Mouse (Mus musculus) erythroid progenitor cell, adult 5-6 weeks (primary cell): ENCODE data around the gene AC109138.7. TPM values are rescaled to one million over a fixed set of nuclear protein-coding genes. Genes with fewer than 3 reads are reported as not detected.
"Not testable (repeated sequence)": the region's sequence is repeated elsewhere in the genome, so short reads cannot be mapped to it uniquely, and the experiment has no call there.

Source experiments
- ATAC-seq: replicated peaks from 2 replicates; pipeline ENCODE4 v1.8.0; 2016; ENCODE audit warnings: moderate number of reproducible peaks, mild to moderate bottlenecking, moderate TSS enrichment, inconsistent platforms; ENCODE audit not compliant: poor library complexity, low FRiP score, severe bottlenecking
- total RNA-seq, 2 experiments: library from RNA; stranded (forward) in 1 of 2; stranded (reverse) in 1 of 2; fragments of 150-400 nt in 1 of 2; fragments of 186-747, 209-891 nt in 1 of 2; gene quantifications; 2 replicates each; pipeline versions ENCODE4 v1.2.3 to v1.2.4; 2015 to 2017; ENCODE audit warnings: low replicate concordance in 2 of 2

The AC109138.7 gene
- total RNA-seq, 2 experiments from 2014 or later: not detected

DNA sequence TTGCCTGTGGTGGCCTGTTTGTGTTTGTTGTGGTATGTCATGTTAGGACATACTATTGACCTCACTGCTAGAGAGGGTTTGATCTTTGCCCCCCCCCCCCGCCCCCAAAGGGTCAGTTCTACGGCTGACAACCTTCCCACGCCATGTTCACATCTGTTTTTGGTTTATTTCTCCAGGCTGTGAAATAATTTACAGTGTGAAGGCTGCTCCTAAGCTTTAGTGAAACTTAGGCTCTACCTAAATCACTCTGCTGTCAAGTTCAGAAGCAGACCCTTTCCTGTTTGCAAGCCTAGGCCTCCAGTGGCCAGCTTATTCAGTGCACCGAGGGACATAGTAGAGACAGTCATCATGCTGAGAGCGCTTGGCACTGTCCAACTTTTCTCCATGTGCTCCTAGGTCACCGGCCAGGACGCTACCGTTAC is 26.1 kb downstream of the AC109138.7 start:
- no peak for ATAC-seq

DNA sequence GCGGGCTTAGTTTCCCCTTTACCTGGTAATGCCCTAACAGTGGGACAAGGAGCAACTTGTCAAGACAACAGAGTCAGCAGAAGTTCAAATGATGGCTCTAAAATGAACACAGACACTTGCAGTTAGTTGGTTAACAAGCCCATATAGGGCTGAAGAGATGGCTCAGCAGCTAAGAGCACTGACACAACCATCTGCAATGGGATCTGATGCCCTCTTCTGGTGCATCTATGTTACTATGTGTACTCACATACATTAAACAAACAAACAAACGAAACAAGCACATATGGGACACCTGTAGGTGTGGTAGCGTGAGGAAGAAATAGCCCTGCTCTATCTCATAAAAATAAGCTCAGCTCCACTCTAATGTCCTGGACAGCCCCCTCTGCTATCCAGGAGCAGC is 28.3 kb downstream of the AC109138.7 start:
- 0 out of 2 replicates have a peak, but pooled peaks have one; percentile 42 for ATAC-seq

DNA sequence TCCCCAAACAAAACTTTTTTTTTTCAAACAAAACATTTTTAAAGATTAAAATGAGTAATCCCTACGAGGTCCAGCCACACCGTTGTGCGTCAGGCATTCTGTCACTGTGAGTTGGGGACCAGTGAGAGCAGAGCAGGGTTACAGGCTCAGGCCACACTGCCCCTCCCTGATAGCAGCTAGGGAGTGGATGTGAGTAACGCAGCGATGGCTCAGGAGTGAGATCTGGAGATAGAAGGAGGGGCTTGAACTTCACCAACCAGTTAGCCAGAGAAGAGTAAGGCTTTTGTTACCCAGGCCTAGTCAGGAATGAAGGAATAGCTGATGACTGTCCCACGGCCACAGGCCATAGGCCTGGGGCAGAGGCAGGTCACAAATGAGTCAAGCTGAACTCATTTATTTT is 30.6 kb downstream of the AC109138.7 start:
- no peak for ATAC-seq

DNA sequence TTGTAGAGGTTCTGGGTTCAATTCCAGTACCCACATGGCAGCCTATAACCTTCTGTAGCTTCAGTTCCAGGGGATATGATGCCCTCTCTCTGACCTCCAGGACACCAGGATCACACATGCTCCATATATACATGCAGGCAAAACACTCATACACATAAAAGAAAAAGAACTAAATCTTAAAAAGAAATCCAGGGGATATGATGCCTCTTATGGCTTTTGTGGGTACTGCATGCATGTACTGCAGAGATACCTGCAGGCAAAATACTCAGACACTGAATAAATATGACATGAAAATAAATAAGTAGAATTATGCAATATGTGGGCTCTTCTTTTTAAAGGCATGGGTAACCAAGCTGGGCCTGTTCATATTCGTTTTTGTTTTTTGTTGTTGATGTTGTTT is 32.9 kb downstream of the AC109138.7 start:
- 0 out of 2 replicates have a peak, but pooled peaks have one; percentile 42 for ATAC-seq

DNA sequence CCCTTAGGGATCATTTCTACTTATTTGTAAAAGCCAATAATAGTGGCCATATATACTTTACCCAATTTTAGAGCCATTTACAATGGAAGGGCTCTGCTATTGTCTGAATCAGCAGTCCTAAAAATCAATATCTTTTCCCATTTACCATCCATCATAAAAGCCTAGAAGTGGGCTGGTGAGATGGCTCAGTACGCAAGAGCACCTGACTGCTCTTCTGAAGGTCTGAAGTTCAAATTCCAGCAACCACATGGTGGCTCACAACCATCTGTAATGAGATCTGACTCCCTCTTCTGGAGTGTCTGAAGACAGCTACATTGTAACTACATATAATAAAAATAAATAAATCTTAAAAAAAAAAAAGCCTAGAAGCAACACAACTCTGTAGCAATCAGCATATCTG is 34.5 kb downstream of the AC109138.7 start:
- ATAC-seq: not testable (repeated sequence)

DNA sequence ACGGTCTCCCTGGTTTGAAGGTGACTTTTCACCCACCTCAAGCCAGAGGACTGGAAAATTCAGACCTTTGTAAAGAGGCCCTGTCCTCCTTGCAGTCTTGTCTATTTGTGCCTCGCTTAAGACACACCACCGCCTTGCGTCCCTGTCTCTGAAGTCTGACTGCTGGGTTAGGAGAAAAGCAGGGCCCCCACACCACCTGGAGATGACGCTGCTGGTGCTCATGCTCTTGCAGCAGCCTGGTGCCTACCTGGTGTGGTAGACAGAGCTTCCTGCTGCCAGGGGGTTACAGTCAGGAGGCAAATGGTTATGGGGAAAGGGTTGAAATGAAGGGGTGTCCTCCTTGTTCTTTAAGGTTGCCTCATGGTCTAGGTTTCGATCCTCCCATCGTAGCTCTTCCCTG is 40.1 kb downstream of the AC109138.7 start:
- no peak for ATAC-seq

DNA sequence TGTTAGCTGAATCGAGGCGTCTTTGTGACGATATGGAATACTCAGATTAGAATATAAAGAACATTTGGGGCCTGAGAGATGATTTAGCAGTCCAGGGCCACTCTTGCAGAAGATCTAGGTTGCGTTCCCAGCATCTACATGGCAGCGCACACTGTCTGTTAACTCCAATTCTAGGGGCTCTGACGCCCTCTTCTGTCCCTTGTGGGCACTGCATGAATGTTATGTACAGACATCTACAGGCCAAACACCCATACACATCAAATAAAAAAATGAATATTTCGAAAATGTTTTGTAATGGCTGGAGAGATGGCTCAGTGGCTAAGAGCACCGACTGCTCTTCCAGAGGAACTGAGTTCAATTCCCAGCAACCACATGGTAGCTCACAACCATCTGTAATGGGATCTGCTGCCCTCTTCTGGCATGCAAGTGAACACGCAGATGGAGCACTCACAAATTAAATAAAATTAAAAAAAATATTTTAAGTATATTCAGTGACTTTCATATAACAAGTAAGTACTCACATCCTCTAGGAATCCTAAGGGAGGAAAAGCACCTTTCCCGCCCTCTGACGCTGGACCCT is 41.5 kb downstream of the AC109138.7 start:
- ATAC-seq: no peak

DNA sequence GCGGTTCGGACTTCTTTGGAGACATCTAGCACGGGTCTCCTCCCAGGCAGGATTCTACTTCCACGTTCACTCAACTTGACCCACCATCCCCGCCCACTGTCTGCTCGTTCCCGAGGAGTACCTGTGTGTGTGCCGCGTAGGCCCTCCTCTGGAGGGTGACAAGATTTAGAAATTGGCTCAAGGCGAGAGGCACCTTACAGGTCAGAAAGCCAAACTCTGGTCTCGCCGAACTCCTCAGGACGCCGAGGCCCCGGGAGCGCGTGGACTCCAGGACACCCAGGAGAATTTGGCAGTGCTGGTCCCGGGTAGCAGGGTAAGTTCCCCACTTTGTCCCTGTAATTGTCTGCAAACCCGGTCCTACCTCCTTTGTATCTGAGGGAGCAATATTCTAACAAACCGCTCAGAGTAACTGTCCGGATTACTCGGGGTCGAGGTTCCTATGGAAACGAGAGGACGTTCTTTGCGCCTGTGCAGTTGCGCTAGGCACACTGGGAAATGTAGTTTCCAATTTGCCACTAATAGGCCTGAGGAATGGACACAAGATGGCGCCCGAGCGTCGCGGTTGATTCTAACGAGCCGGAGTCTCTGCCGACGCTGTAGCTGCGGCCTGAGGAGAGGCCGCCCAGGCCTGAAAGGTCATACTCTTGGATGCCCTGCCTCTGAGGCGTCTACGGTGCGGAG is 43.2 kb downstream of the AC109138.7 start:
- ATAC-seq: peak; percentile 91

DNA sequence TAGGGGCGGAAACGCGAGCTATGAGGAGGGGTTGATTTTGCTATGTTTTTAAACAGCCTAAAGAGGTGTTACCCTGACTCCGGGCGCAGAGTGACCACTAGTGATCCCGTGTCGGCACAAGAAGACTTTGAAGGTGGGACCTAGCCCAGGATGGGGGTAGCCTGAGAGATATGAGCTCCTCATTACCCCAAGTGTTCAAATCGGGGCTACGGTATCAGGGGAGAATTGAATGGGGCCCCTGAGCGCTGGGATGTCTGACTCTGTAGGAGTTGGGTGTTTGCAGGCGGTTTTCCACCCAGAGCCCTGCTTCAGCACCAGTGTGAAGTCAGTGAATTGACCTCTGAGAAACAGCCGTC is 43.7 kb downstream of the AC109138.7 start:
- ATAC-seq: no peak

DNA sequence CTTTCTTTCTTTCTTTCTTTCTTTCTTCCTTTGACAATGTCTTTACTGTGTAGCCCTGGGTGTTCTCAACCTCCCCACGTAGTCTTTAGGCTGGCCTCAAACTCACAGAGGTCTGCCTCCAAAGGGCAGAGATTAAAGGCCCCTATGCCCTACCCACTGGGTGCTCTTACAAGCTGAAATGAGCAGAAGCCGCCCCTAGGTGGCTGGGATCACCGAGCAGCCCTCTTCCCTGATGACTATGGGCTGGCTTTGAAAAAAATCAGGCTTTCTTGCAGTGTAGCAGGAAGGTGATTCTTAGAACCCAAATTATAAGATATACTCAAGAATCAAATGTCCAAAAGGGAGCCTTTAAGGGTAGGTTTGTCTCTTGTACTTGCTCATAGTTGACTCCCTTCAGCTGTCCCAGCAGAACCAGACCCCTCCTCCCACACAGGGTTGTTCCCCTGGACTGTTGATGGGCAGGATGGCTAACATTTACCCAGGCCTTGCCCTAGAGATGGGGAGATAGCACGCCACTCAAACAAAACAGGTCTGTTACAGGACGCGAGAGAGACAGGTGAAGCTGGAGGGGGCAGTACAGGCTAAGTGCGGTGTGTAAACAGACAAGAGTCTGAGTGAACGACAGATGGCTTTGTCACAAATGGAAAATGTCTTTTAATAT is 47.0 kb downstream of the AC109138.7 start:
- ATAC-seq: no peak

DNA sequence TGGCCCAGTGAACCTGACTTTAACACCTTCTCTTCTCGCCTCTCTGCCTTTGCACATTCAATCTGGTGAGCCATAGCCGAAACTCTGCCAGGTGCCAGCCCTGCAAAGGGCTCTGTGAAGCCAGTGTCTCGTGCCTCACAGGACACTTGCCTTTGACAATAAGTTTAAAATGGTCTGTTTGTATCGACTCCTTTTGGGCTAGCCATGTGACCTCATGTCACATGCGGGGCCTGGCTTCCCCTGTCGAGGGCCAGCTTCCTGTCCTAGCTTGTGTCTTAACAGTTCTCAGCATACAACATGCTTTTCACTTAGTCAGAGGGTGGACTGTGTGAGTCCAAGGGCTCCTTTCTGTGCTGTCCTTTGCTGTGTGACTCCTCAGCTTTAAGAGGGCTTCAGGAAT is 48.6 kb downstream of the AC109138.7 start:
- ATAC-seq: no peak

DNA sequence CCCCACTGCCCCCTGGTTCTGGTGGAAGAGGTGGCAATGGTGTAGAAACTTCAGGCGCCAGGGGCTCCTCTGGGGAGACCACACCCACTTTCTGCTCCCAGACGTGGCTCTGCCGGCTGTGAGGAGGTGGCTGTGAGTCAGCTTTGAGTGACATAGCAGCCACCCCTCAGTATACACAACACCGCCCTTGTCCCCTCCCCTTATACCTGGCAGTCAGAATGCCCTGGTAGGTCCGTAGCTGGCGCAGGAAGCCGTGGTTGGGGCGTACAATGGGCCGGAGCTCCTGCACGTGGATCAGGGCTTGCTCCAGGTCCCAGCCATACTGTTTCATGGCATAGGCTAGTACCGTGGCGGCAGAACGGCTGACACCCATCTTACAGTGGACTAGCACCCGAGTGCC is 49.5 kb downstream of the AC109138.7 start:
- ATAC-seq: no peak

DNA sequence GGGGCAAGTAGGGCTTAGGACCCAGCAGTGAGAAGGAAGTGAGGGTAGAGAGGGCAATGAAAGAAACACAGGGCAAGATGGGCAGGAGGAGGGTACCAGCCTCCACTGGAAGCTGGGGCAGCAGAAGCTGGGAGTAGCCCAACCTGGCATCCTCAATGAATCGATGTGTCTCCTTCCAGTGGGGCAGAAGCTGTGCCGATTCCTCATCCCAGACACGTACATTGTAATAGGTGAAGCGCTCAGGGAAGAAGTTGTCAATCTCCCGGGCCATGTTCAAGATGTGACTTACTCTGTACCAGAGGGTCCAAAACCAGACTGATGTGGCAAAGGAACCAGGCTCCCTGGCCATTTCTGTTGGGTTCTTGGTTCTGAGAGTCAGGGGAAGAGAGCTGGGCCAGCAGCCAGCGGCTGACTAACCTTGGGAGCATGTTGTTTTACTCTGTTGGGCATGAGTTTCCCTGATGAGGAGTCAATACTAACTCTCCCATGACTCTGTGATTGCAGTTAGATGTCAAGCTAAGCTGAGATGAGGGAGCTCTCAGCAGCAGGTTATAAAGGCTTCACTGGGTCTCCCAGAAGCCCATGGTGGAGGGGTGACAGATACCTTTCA is 50.1 kb downstream of the AC109138.7 start:
- no peak for ATAC-seq

DNA sequence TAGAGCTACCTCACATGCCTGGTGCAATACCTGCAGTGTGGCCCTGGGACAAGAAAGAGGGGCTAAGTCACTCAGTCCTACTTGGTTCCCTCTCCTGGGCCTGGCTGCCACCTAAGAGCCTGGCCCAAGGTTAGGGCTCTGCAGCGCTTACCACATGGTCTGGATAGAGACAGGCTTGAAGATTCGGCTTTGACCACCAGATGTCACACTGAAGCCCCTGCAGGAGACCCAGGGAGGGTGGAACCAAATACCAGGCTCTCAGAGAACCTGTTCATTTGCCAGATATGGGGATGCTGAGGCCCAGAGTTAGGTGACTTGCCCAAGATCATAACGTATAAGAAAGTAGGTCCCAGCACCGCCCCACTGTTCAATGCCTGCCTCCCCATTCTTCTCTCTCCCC is 51.8 kb downstream of the AC109138.7 start:
- no peak for ATAC-seq

DNA sequence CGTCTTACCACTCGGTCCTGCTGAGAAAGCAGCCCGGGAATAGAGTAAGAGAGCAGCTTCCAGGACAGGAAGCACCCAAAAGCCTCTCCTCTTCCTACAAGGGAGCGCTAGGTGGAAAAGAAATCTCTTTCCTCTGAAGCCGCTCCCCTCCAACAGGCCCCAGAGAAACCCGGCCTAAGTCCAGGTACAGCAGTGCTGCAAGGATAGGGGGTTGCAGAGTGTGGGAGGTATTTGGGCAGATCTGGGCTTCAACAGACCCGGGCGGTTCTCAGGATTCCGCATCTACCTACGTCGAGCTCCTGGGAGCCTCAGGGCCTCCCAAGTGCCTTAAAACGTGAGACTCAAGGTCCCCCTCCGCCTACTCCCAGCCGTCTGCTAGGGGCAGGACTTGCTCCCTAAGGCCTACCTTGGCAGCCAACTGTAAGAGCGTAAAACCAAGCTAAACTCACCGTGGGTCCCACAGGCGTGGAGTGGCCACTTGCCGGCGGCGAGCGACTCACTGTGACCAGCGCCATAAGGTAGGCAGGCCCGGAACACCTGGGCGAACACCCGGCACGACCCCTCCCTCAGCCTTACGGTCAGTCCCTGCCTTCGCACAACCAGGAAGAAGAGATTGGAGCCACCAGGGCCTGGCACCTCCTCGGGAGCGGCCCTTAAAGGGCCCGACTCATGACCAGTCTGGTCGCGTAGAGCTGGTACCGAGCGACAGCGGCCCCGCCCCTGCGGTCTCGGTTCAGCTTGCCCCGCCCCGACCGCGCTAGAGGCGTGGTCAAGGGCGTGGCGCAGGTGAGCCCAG is 54.6 kb downstream of the AC109138.7 start, which contains the start of gene Ssh3:
Gene Ssh3 (minus strand): TSS at position 615 of the 796 bp plus-strand sequence.
- peak; percentile 72 for ATAC-seq

DNA sequence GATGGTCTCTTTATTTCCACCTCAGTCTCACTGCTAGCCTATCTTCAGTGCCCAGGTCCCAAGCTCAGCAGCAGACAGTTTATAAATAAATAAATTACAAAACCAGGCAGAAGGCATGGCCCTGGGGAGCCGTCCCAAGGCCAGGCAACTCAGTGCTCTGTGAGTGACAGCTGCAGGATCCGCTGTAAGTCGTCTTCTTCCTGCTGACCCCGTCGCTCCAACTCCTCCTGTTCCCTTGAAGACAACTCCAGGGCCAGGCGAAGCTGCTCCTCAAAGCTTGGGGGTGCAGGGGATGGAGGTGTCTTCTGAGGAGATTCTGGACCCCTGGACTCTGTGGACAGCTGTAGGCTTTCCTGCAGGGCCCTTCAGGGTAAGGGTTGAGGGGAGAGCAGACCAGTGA is 56.0 kb downstream of the AC109138.7 start:
- ATAC-seq: no peak

DNA sequence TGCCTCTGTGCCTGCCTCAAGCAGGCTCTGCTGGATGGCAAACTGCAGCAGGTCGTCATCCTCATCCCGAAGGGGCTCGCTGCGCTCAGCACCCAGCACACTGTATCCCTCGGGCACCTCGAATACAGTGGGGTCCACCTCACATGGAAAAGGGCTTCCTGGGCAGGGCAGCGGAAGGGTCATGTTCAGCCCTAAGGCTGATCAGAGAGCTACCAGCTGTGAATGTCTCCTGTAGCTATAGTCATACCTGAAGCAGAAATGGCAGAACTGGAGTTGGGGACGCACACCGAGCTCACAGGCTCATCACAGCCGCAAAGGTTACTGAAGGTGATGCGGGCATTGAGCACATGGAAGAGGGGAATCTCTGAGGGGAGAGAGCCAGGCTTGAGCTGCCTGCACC is 56.8 kb downstream of the AC109138.7 start:
- no peak for ATAC-seq

DNA sequence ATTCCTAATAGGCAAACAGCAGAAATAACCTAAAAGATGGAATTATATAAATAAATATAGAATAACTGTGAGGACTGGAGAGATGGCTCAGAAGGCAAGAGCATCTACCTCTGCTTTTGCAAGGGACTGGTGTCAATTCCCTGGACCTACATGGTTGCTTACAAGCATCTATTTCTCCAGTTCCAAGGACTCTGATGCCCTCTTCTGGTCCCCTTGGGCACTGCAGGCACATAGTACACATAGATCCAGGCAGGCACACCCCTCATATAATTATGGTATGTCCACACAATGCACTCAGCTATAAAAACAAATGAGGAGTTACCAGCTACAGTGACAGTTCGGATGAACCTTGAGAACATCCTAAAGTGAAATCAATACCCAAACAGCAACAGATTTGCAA is 65.3 kb downstream of the AC109138.7 start:
- no peak for ATAC-seq

DNA sequence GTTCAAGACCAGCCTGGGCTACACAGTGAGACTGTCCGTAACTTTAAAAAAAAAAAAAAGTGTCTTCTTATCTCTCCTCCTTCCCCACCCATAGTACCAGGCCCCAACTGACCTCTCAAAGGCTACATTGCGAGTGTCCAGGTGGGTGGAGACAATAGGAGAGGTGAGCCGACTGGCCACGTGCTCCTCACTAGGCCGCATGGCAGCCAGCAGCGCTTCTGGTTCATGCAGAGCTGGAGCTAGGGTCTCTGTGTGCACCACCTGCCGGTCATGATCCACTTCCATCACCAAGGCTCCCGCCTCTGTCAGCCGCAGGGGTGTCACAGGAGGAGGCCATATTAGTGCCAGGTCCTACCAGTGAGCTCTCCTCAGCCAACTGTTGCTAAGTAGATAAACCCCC is 66.3 kb downstream of the AC109138.7 start:
- ATAC-seq: no peak
